Mouse (Mus musculus): ENCODE measurements around the gene Dapk2.

DNA sequence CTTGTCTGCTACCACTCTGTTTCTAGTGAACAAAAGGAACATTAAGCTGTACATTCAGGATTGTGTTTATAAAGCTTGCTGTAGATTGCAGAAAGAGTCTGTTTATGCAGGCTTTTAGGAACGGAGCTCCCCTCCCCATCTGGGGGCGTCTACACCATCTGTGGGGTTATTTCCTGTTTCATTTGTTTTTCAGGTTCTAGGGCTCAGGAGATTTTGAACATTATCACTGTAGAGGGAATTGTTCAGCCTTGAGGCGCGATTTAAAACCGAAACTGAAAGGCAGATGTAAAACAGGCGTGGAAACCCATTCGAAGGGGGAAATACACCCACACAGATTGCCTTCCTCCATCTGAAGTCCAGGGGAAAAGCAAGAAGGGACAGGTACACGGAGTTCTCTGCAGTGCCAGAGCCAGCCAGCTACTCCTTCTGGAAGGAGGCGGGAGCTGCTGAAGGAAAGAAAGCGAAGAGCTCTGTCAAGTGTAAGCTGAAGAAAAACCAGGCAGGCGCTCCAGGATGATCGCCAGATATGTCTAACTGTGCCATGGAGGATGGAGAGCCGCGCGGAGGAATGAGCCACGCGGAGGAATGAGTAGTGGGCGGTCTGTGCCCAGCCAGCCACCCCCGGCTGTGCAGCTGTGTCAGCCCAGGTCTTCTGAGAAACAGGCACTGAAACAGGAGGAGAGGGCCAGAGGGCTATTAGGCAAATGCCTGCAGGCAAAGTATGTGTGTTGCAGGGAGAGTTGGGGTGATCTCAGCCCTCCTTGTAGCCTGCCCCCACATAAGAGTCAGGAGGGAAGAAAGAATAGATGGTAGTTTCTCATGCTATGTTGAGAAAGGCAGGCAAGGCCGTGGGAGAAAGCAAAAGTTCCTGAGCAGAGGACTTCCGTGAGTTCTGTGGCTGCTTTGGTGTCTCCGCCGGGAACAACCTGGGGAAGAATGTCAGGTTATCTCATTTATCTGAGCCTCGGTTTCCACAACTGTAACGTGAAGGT is 147.4 kb downstream of the Dapk2 start:
- TF ChIP-seq CTCF (IDR thresholded peaks at IDR 0.05; ENCODE audit: low read depth, low read length) = no peak
- TF ChIP-seq GATA1 (IDR thresholded peaks at IDR 0.05; ENCODE audit: borderline replicate concordance, low read length) = no peak
- TF ChIP-seq TAL1 (conservative IDR thresholded peaks at IDR 0.05; ENCODE audit: low read depth, low read length) = no peak
- no peak for TF ChIP-seq GATA2 (IDR thresholded peaks at IDR 0.05; ENCODE audit: borderline replicate concordance, low read depth, low read length)
- TF ChIP-seq POLR2AphosphoS5 (IDR thresholded peaks at IDR 0.05; ENCODE audit: insufficient replicate concordance, low read depth, low read length) = no peak

Data from G1E (cell line).